Mouse (Mus musculus): ENCODE measurements around the gene Tnr.

The Tnr gene

GRCm38 (mm10) chr1:159869619-159870441, 346.3 kb downstream of the Tnr start:
- DNase-seq (ENCODE audit: low spot score in 2 of 2) = no peak

GRCm38 (mm10) chr1:159872866-159873265, 349.3 kb downstream of the Tnr start:
- DNase-seq (ENCODE audit: low spot score in 2 of 2) = peak in 1 of 2 experiments; percentile 81

- DNase-seq (ENCODE audit: low spot score in 2 of 2) = no peak
These were observed 355.1 kb downstream of the Tnr start for GRCm38 (mm10) chr1:159878681-159879080.

GRCm38 (mm10) chr1:159879866-159880265, 356.3 kb downstream of the Tnr start:
- no peak for DNase-seq (ENCODE audit: low spot score in 2 of 2)

GRCm38 (mm10) chr1:159885476-159885875, 361.9 kb downstream of the Tnr start:
- DNase-seq (ENCODE audit: low spot score in 2 of 2) = no peak

GRCm38 (mm10) chr1:159888611-159889010, 365.0 kb downstream of the Tnr start:
- DNase-seq (ENCODE audit: low spot score in 2 of 2) = peak in 1 of 2 experiments; percentile 31

- peak in 1 of 2 experiments; percentile 42 for DNase-seq (ENCODE audit: low spot score in 2 of 2)
These were observed 365.6 kb downstream of the Tnr start for GRCm38 (mm10) chr1:159889012-159889765.

GRCm38 (mm10) chr1:159890524-159890923, 367.0 kb downstream of the Tnr start:
- no peak for DNase-seq (ENCODE audit: low spot score in 2 of 2)

- DNase-seq (ENCODE audit: low spot score in 2 of 2) = no peak
These were observed 371.5 kb downstream of the Tnr start for GRCm38 (mm10) chr1:159895094-159895493.

- DNase-seq (ENCODE audit: low spot score in 2 of 2) = no peak
These were observed 376.4 kb downstream of the Tnr start for GRCm38 (mm10) chr1:159899991-159900390.

- no peak for DNase-seq (ENCODE audit: low spot score in 2 of 2)
These were observed 377.1 kb downstream of the Tnr start for GRCm38 (mm10) chr1:159900639-159901038.

GRCm38 (mm10) chr1:159901366-159902119, 378.0 kb downstream of the Tnr start:
- no peak for DNase-seq (ENCODE audit: low spot score in 2 of 2)

GRCm38 (mm10) chr1:159902120-159902497, 378.5 kb downstream of the Tnr start:
- DNase-seq (ENCODE audit: low spot score in 2 of 2) = no peak

- DNase-seq (ENCODE audit: low spot score in 2 of 2) = peak in 1 of 2 experiments; percentile 29
These were observed 387.4 kb downstream of the Tnr start for GRCm38 (mm10) chr1:159911006-159911405.

GRCm38 (mm10) chr1:159914726-159915125, 391.2 kb downstream of the Tnr start:
- DNase-seq (ENCODE audit: low spot score in 2 of 2) = no peak

GRCm38 (mm10) chr1:159920571-159920970, 397.0 kb downstream of the Tnr start:
- no peak for DNase-seq (ENCODE audit: low spot score in 2 of 2)

- no peak for DNase-seq (ENCODE audit: low spot score in 2 of 2)
These were observed 399.4 kb downstream of the Tnr start for GRCm38 (mm10) chr1:159923010-159923409.

- peak in 1 of 2 experiments; percentile 30 for DNase-seq (ENCODE audit: low spot score in 2 of 2)
These were observed 400.5 kb downstream of the Tnr start for GRCm38 (mm10) chr1:159924105-159924504.

GRCm38 (mm10) chr1:159924684-159925083, 401.1 kb downstream of the Tnr start:
- no peak for DNase-seq (ENCODE audit: low spot score in 2 of 2)

GRCm38 (mm10) chr1:159928681-159929335, 405.2 kb downstream of the Tnr start:
- no peak for DNase-seq (ENCODE audit: low spot score in 2 of 2)

GRCm38 (mm10) chr1:159932092-159932491, 408.5 kb downstream of the Tnr start:
- DNase-seq (ENCODE audit: low spot score in 2 of 2) = no peak

GRCm38 (mm10) chr1:159932598-159932997, 409.0 kb downstream of the Tnr start:
- DNase-seq (ENCODE audit: low spot score in 2 of 2) = no peak
